Mouse (Mus musculus) Patski (cell line): ENCODE results near the gene Jpt2. TPM values are rescaled to one million over a fixed set of nuclear protein-coding genes. Genes with fewer than 3 reads are reported as not detected.
"Not testable (repeated sequence)": the region's sequence is repeated elsewhere in the genome, so short reads cannot be mapped to it uniquely, and the experiment has no call there.

Experiments used
- ATAC-seq: fragments of 100-300 bp; one replicate; pipeline ENCODE4 v1.8.0; 2021
- CTCF ChIA-PET: fragments of 350-600 bp; sonication (Branson Sonifier 250); formaldehyde crosslinking; loops from one replicate; lab custom pipeline; 2022; ENCODE audit warnings: inconsistent platforms; lab: Charles Lee
- POLR2A ChIA-PET: fragments of 350-600 bp; sonication (Branson Sonifier 250); formaldehyde crosslinking; loops from one replicate; lab custom pipeline; 2022; ENCODE audit warnings: antibody characterized with exemption, inconsistent platforms; lab: Charles Lee
- DNase-seq: peaks from one replicate; pipeline ENCODE4 v3.0.0-alpha.2; 2011; ENCODE audit warnings: low read depth, low spot score
- H3K27me3 ChIP-seq: fragments of 371-371 bp; one replicate; pipeline ENCODE4 v1.5.1; 2021
- CTCF ChIP-seq: fragments of 100-300 bp; IDR thresholded peaks from one replicate; pipeline ENCODE4 v1.5.1; 2021
- in situ Hi-C: fragments of 300-500 bp; cut with MboI; formaldehyde crosslinking; loops from 3 replicates; pipeline ENCODE4 v1.11.1; 2018; ENCODE audit warnings: low pct_unique_long_range_greater_than_20kb, mixed read lengths
- polyA plus RNA-seq: library from polyadenylated mRNA; unstranded; gene quantifications from one replicate; pipeline ENCODE4 v1.2.3, GENCODE M21; 2021

Gene Jpt2
- 50.2 TPM for polyA plus RNA-seq

DNA sequence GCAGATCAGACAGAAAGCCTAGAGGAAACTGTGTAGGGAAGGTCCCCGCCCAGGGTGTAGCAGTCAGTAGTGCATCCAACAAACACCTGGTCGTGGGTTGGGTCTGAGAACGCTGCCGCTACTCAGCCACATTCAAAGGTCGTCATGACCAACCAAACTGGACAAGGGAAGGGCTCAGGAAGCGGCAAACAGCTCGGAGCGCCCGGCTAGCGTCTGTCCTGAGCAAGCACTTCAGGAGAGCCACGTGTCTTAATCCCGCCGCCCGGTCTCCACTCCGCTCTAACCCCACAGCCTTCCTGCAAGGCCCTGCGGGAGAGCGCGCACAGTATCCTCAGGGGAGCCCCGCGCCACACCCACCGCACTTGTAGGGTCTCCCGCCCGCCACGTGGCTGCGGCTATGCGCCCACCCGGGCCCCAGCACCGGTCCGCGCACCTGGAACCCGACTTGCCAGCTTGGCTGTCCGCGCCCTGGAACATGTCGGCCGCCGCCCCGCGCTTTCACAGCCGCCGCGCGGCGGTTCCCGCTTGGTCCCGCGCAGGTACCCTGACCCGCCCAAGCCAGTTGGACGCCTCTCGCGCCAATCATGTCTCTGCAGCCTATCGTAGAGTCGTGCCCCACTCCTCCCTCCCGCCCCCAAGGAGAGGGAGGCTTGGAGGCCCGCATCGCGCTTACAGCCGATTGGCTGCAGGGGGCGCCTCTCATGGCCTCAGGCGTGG is at the start of gene Jpt2:
TSS of gene Jpt2 (minus strand) at position 555 of the 717 bp plus-strand sequence.
- no peaks in the 10 kb centered on the region for H3K27me3 ChIP-seq
- peak; percentile 99 for ATAC-seq
- no peak for TF ChIP-seq CTCF
- DNase-seq: peak; percentile 89
- POLR2A ChIA-PET: no interaction called here
- CTCF ChIA-PET: interaction anchor here (1.5 to 1.8 kb wide), 2 partner anchors 10 to 24 kb away, joined by 3 to 4 read pairs; partner anchors contain the start of gene Mapk8ip3
- in situ Hi-C loops: no loop called here

GRCm38 (mm10) chr17:25007480-25007879 is 47.0 kb upstream of the Jpt2 start:
- in situ Hi-C loops: no loop called here
- H3K27me3 ChIP-seq: no peaks in the 10 kb centered on the region
- ChIA-PET CTCF (no interaction called here), POLR2A (interaction anchor here (0.6 kb wide), 1 partner anchor 1224 kb away, joined by 3 read pairs; no protein-coding TSS in a partner anchor)
- TF ChIP-seq CTCF: no peak
- ATAC-seq: no peak
- no peak for DNase-seq

GRCm38 (mm10) chr17:25005102-25005501 is 44.6 kb upstream of the Jpt2 start:
- ChIA-PET POLR2A (no interaction called here), CTCF (interaction anchor here (0.9 to 1.8 kb wide), 2 partner anchors 11 to 21 kb away, joined by 4 to 5 read pairs; no protein-coding TSS in a partner anchor)
- no peak for TF ChIP-seq CTCF
- in situ Hi-C loops: no loop called here
- no peaks in the 10 kb centered on the region for H3K27me3 ChIP-seq
- DNase-seq: no peak
- ATAC-seq: no peak

- TF ChIP-seq CTCF: no peak
- CTCF ChIA-PET: interaction anchor here (1.6 to 1.8 kb wide), 2 partner anchors 9 to 10 kb away, joined by 4 to 5 read pairs; no protein-coding TSS in a partner anchor
- no peak for ATAC-seq
- POLR2A ChIA-PET: no interaction called here
- no peak for DNase-seq
- H3K27me3 ChIP-seq: no peaks in the 10 kb centered on the region
- in situ Hi-C loops: no loop called here
These were observed 34.2 kb upstream of the Jpt2 start for GRCm38 (mm10) chr17:24994721-24995120.

- in situ Hi-C loops: no loop called here
- no peak for TF ChIP-seq CTCF
- ATAC-seq (no peak), DNase-seq (no peak)
- POLR2A ChIA-PET: no interaction called here
- CTCF ChIA-PET: interaction anchor here (1.3 kb wide), 1 partner anchor 12 kb away, joined by 3 read pairs; no protein-coding TSS in a partner anchor
- H3K27me3 ChIP-seq: no peaks in the 10 kb centered on the region
These were observed 26.7 kb upstream of the Jpt2 start for GRCm38 (mm10) chr17:24987221-24987620.

DNA sequence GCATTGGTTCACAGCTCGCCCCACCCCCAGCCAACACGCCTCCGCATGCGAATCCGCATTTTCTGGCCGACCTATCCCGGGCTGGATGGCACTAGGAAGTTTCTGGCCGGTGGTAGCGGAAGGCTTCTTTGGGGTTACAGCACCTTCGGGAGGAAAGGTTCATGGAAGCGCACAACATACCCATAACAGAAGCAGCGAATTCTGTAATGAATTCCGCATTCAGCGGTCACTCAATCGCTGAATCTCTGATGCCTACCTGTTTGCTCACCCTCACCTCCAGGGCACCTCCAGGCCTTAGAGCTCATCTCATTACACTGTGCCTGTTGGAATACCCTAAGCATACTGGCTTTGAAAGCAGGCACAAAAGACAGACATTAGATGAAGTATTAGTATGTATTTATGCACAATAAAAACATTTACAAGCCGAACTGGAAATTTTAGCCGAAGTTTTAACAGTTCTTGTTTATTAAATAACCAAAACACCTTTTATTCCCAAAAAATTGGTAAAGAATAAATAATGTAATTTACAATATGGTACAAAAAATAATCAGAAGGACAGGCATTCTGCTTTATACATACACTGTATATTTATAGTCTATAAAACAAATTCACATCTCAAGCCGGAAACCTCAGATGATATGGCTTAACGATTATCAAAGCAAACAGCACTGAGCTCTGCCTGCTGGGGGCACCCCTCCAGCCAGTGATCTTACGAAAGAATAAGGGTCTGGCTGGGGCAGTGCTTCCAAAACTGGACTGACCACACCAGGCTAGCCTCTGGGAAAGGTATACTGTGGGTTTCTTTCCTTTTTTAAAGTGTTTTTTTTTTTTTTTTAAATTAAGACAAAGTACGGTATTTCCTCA is 595 bp upstream of the Jpt2 start:
- no peaks in the 10 kb centered on the region for H3K27me3 ChIP-seq
- CTCF ChIA-PET: interaction anchor here (1.1 to 1.8 kb wide), 3 partner anchors 10 to 24 kb away, joined by 3 to 4 read pairs (median 3); partner anchors contain the start of gene Mapk8ip3
- in situ Hi-C loops: no loop called here
- DNase-seq (no peak), ATAC-seq (peak; percentile 24)
- POLR2A ChIA-PET: no interaction called here
- no peak for TF ChIP-seq CTCF

DNA sequence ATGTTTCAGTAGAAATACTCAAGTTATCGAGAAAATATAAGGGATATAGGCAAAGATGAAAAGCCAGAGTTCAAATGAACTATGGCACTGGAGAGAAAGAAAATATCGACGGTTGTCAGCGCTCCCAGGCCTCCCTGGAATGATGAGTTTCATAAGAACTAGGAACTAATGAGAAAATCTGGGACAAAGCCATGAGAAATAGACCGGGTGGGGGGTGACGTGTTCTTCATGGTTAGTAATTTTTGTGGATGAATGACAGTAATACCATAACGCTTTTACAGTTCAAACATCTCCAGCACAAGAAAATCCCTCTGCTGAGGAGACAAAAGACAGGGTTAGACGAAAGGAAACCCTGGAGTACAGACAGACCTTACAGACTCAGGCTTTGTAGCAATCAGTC is 1.1 kb downstream of the Jpt2 start:
- ChIA-PET CTCF (interaction anchor here (0.6 to 1.8 kb wide), 3 partner anchors 11 to 244 kb away, joined by 3 to 4 read pairs (median 3); partner anchors contain the start of gene Mapk8ip3), POLR2A (no interaction called here)
- H3K27me3 ChIP-seq: no peaks in the 10 kb centered on the region
- ATAC-seq (no peak), DNase-seq (no peak)
- in situ Hi-C loops: no loop called here
- TF ChIP-seq CTCF: no peak

DNA sequence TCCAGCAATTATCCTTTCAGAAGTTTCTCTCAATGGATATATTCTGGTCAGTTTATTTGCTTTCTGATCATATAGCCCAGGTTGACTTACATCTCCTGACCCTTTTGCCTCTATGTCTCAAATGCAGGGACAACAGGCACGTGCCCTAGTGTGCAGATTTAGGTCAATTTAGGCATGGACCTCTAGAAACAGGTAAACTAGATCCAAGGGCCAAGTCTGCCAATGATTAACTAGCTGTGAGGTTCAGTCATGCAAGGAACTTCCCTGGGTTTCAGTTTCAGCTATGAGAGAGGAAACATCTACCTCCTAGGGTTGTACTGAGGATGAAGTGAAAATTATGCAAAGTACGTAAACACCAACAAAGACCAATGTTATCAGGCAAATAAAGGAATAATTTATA is 7.2 kb downstream of the Jpt2 start:
- in situ Hi-C loops: no loop called here
- ATAC-seq: no peak
- TF ChIP-seq CTCF: no peak
- no peaks in the 10 kb centered on the region for H3K27me3 ChIP-seq
- CTCF ChIA-PET: interaction anchor here (1.0 to 1.8 kb wide), 2 partner anchors 11 to 66 kb away, joined by 3 to 6 read pairs; no protein-coding TSS in a partner anchor
- DNase-seq: no peak
- POLR2A ChIA-PET: interaction anchor here (0.6 kb wide), 1 partner anchor 38 kb away, joined by 3 read pairs; no protein-coding TSS in a partner anchor

GRCm38 (mm10) chr17:24950671-24951070 is 9.8 kb downstream of the Jpt2 start:
- in situ Hi-C loops: no loop called here
- no peaks in the 10 kb centered on the region for H3K27me3 ChIP-seq
- CTCF ChIA-PET: interaction anchor here (0.8 kb wide), 1 partner anchor 8 kb away, joined by 3 read pairs; no protein-coding TSS in a partner anchor
- no peak for DNase-seq
- TF ChIP-seq CTCF: no peak
- ATAC-seq: no peak
- POLR2A ChIA-PET: no interaction called here

GRCm38 (mm10) chr17:24948204-24948603 is 12.3 kb downstream of the Jpt2 start:
- ATAC-seq (no peak), DNase-seq (no peak)
- ChIA-PET CTCF (interaction anchor here (0.9 to 1.3 kb wide), 2 partner anchors 10 kb away, joined by 4 read pairs; no protein-coding TSS in a partner anchor), POLR2A (no interaction called here)
- in situ Hi-C loops: no loop called here
- no peak for TF ChIP-seq CTCF
- H3K27me3 ChIP-seq: no peaks in the 10 kb centered on the region

DNA sequence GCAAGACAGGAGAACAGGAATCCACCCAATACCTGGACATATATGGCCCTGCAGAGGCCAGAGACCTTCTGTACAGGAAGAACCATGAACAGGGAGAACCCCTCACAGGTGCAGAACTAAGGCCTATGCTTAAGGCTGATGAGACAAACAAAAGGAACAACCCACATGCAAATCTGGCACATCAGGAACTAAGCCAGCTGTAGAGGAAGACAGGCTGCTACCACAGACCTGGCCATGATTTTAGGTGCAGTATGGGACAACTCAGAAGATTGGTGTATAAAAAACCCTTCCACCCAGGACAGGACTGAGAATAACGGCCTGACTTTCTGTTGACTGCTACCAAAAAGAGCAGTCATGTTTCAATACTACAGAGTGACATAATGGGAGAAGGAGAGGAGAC is 16.9 kb downstream of the Jpt2 start:
- POLR2A ChIA-PET, H3K27me3 ChIP-seq, DNase-seq, ATAC-seq, in situ Hi-C loops: not testable (repeated sequence)
- CTCF ChIA-PET: interaction anchor here (1.4 kb wide), 1 partner anchor 11 kb away, joined by 3 read pairs; no protein-coding TSS in a partner anchor
